Mouse (Mus musculus) heart, adult 2 months (tissue): ENCODE data around the gene Scamp5. TPM values are rescaled to one million over a fixed set of nuclear protein-coding genes. Genes with fewer than 3 reads are reported as not detected.

Source experiments
- DNase-seq, 2 experiments: peaks; one replicate each; pipeline ENCODE4 v3.0.0; 2021
- H3K27ac ChIP-seq: fragments of 200-600 bp; 2 replicates; pipeline ENCODE4 v1.8.1; 2022
- H3K27me3 ChIP-seq: fragments of 200-500 bp; 2 replicates; pipeline ENCODE4 v1.6.1; 2012; ENCODE audit warnings: mild to moderate bottlenecking, low read length, inconsistent platforms, mixed read lengths; ENCODE audit not compliant: control insufficient read depth, insufficient read depth
- H3K36me3 ChIP-seq: fragments of 200-500 bp; 2 replicates; pipeline ENCODE4 v1.6.1; 2012; ENCODE audit warnings: low read length, inconsistent platforms; ENCODE audit not compliant: control insufficient read depth, insufficient read depth
- H3K4me1 ChIP-seq: fragments of 200-500 bp; 2 replicates; pipeline ENCODE4 v1.6.1; 2011; ENCODE audit warnings: low read length; ENCODE audit not compliant: control insufficient read depth, insufficient read depth
- H3K4me3 ChIP-seq: fragments of 200-600 bp; 2 replicates; pipeline ENCODE4 v1.8.1; 2022
- H3K79me2 ChIP-seq: fragments of 200-500 bp; replicated peaks from 2 replicates; pipeline ENCODE4 v1.6.1; 2012; ENCODE audit warnings: mild to moderate bottlenecking, inconsistent platforms, low read length, moderate library complexity, mixed read lengths; ENCODE audit not compliant: control insufficient read depth, insufficient read depth
- H3K9ac ChIP-seq: fragments of 200-500 bp; 2 replicates; pipeline ENCODE4 v1.6.1; 2012; ENCODE audit warnings: low read depth, mild to moderate bottlenecking, control low read depth, inconsistent platforms, low read length, mixed read lengths
- CTCF ChIP-seq: fragments of 200-600 bp; IDR thresholded peaks from 2 replicates; pipeline ENCODE4 v1.8.1; 2022; ENCODE audit warnings: antibody characterized with exemption, mild to moderate bottlenecking, moderate library complexity
- EP300 ChIP-seq: fragments of 200-500 bp; IDR thresholded peaks from 2 replicates; pipeline ENCODE4 v1.6.1; 2011; ENCODE audit warnings: low read depth, low read length, control low read depth; ENCODE audit not compliant: insufficient read depth
- POLR2A ChIP-seq: fragments of 200-500 bp; IDR thresholded peaks from 2 replicates; pipeline ENCODE4 v1.6.1; 2011; ENCODE audit warnings: mild to moderate bottlenecking, low read depth, low read length, control low read depth; ENCODE audit not compliant: insufficient read depth
- WGBS: fragments of 180-500 bp; shearing (Covaris S2); methylation state at CpG from one replicate; pipeline ENCODE4 v1.1.7; 2018; 5-methylcytosine and 5-hydroxymethylcytosine counted together
- intact Hi-C: fragments of 180-260 bp; cut with DNase I; formaldehyde crosslinking; loops from one replicate; pipeline ENCODE4 v1.15.1; 2025
- polyA plus RNA-seq: library from polyadenylated mRNA; depleted of rRNA; stranded (reverse); fragments of >200 nt; gene quantifications from 2 replicates; pipeline ENCODE4 v1.2.3, GENCODE M21; 2012
- total RNA-seq, 2 experiments: library from RNA; stranded (reverse); gene quantifications; 2 replicates each; pipeline ENCODE4 v1.2.3; 2021

Gene Scamp5
- total and polyA plus RNA-seq, 3 experiments = 3.9 to 15.9 (median 4.9) TPM

DNA sequence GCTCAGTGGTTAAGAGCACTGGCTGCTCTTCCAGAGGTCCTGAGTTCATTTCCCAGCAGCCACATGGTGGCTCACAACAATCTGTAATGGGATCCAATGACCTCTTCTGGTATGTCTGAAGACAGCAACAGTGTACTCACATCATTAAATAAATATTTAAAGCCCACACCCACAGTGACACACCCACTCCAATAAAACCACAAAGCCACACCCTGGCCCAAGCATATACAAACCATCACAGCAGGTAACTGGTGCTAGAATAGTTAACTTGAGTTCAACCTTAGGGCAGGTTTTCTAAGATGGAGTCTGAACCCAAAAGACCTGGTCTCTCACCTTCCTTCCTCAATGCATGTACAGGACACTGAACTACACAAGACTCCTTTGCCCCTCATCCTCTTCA is 27.1 kb upstream of the Scamp5 start:
- no peaks in the 10 kb centered on the region for H3K27me3 ChIP-seq
- no peak for TF ChIP-seq CTCF
- no peak for TF ChIP-seq EP300
- TF ChIP-seq POLR2A = no peak
- H3K9ac ChIP-seq = no peak overlapping the region
- no peak for DNase-seq
- no peak overlapping the region for H3K27ac ChIP-seq
- H3K36me3 ChIP-seq = no peaks in the 10 kb centered on the region
- H3K4me1 ChIP-seq = no peaks in the 10 kb centered on the region
- H3K4me3 ChIP-seq = no peak overlapping the region
- no peaks in the 10 kb centered on the region for H3K79me2 ChIP-seq
- intact Hi-C loops = no loop called here

DNA sequence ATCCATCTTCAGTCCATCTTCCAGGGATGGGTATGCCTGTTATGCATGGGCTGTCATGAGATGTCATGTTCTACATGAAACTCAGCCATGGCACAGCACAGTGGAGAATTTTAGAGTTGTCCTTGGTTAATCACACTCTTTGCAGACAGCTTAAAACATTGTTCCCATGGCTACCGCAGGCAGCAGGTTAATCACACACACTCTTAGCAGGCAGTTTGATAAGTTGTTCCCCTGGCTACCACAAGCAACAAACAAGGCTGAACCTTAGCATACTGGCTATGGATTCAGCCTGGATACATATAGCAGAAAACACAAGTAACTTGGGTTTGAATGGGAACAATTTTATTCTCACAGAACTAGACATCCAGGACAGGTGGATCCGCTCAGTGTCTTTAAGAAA is 25.7 kb upstream of the Scamp5 start:
- H3K27me3 ChIP-seq = no peaks in the 10 kb centered on the region
- DNase-seq = no peak
- 71% methylated on average over 2 of the region's 2 CpGs for WGBS
- H3K9ac ChIP-seq = no peak overlapping the region
- no peaks in the 10 kb centered on the region for H3K79me2 ChIP-seq
- no peaks in the 10 kb centered on the region for H3K36me3 ChIP-seq
- no peak overlapping the region for H3K4me3 ChIP-seq
- no peak overlapping the region for H3K27ac ChIP-seq
- TF ChIP-seq POLR2A = no peak
- no peak for TF ChIP-seq CTCF
- no peaks in the 10 kb centered on the region for H3K4me1 ChIP-seq
- intact Hi-C loops = no loop called here

DNA sequence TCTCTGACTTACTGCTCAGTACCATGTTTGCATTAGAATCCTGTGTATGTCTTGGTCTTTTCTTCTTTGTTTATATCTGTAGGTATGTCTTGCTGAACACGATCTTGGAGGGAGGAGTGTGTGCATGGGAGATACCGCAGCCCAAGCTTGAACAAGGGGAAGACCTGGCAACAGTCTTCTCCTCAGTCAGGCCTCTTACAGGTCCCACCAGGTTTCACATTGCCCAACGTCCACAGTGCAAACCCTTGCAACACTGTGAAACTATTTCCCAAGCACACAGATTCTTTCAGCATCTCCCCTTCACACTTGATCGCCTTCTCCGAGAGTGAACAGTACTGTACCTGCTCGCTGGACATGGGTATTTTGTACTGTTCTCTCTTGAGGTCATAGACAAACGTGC is 19.9 kb upstream of the Scamp5 start:
- Histone ChIP-seq H3K36me3 (no peaks in the 10 kb centered on the region), H3K4me3 (no peak overlapping the region), H3K27ac (no peak overlapping the region), H3K27me3 (no peaks in the 10 kb centered on the region), H3K4me1 (no peaks in the 10 kb centered on the region), H3K79me2 (no peaks in the 10 kb centered on the region), H3K9ac (no peak overlapping the region)
- intact Hi-C loops = loop anchor here (5.0 kb wide), 1 partner anchor 169 kb away; no protein-coding TSS in a partner anchor
- no peak for TF ChIP-seq EP300
- TF ChIP-seq POLR2A = no peak
- no peak for TF ChIP-seq CTCF
- no peak for DNase-seq
- 72% methylated on average over 7 of the region's 7 CpGs for WGBS

DNA sequence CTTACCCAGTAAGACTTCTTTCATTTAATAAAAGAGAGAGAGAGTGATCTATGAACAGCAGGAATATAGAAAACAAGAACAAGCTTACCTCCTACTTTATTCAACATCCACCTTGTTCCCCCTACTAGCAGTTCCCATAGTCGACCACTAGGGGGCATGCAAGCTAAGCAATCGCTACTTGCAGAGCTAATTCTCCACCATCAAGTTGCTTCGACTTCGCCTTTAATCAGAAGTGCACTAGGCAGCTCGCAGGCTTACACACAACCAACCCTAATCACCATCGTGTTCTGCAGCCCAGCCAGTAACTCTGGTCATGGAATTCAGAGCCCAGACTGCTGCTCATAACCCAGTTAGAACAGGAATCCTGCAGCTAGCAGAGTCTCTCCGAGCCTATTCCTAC is 17.9 kb upstream of the Scamp5 start:
- DNase-seq = peak; percentile 73 to 77
- H3K9ac ChIP-seq = no peak overlapping the region
- TF ChIP-seq CTCF (peak; percentile 99), EP300 (peak; percentile 84), POLR2A (no peak)
- no peak overlapping the region for H3K4me3 ChIP-seq
- H3K27ac ChIP-seq = no peak overlapping the region
- H3K4me1 ChIP-seq = no peaks in the 10 kb centered on the region
- WGBS = 12% methylated on average over 7 of the region's 7 CpGs
- no peaks in the 10 kb centered on the region for H3K79me2 ChIP-seq
- H3K27me3 ChIP-seq = no peaks in the 10 kb centered on the region
- H3K36me3 ChIP-seq = no peaks in the 10 kb centered on the region
- intact Hi-C loops = loop anchor here (1.0 to 5.0 kb wide), 2 partner anchors 32 to 172 kb away; no protein-coding TSS in a partner anchor

DNA sequence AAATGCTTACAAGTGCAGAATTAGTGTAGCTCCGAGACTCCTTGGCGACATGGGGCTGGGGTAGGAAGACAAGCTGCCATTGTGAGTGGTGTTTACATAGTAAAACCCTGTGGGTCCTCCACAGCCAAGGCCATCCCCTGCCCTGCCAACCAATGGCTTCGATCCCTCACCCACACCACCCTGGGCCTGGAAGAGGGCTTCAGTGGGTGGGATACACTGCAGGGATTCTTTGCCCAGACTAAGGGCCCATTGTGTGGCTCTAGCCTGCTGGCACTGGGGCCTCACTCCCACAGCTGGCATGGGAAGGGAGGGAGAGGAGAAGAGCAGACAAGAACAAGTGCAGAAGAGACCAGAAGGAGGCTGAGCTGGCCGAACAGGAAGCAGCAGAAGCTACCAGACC is 1.1 kb upstream of the Scamp5 start:
- no peak for DNase-seq
- H3K27me3 ChIP-seq = no peaks in the 10 kb centered on the region
- no peak overlapping the region for H3K9ac ChIP-seq
- intact Hi-C loops = no loop called here
- WGBS = 69% methylated on average over 4 of the region's 4 CpGs
- H3K27ac ChIP-seq = no peak overlapping the region
- no peak overlapping the region for H3K4me3 ChIP-seq
- no peaks in the 10 kb centered on the region for H3K79me2 ChIP-seq
- H3K36me3 ChIP-seq = no peaks in the 10 kb centered on the region
- H3K4me1 ChIP-seq = peaks cover 3% of the 10 kb centered on the region
- TF ChIP-seq POLR2A (no peak), EP300 (no peak), CTCF (no peak)

DNA sequence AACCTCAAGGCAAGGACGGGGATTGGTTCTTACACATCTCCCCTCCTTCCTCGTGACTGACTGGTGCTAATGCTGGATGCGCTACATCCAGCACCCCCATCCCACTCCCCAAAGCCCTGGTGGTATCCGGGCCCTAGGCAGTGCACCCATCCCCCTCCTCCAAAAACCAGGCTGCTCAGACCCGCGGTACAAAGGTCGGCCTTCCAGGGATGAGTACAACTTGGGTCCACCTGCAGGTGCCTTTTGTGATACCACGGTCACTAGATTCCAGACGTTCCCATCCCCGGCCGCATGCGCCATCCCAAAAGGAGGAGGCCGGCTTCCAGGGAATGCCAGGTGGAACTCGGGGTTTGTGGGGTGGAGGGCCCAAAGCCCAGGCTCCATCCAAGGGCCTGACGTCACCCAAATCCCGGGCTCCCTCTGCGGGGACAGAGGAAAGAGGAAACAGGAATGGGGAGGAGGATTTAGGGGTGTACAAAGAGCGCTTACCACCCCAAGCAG is 539 bp downstream of the Scamp5 start:
- Histone ChIP-seq H3K27me3 (no peaks in the 10 kb centered on the region), H3K4me1 (peaks cover 3% of the 10 kb centered on the region), H3K36me3 (no peaks in the 10 kb centered on the region), H3K79me2 (no peaks in the 10 kb centered on the region), H3K9ac (peak overlapping the region; percentile 83), H3K4me3 (peak overlapping the region; percentile 68), H3K27ac (peak overlapping the region; percentile 52; the same call in 1 of the 2 replicates)
- TF ChIP-seq EP300 (no peak), CTCF (no peak), POLR2A (no peak)
- peak; percentile 26 to 35 for DNase-seq
- intact Hi-C loops = no loop called here
- WGBS = 3% methylated on average over 18 of the region's 18 CpGs
